Mouse (Mus musculus): Measurements from ENCODE around the gene Fshb. TPM values are rescaled to one million over a fixed set of nuclear protein-coding genes. Genes with fewer than 3 reads are reported as not detected.
A peak's percentile ranks its signal among the peaks of the same experiment; 100 is the strongest.

Gene Fshb
- not detected in 2 replicates for polyA plus RNA-seq (2012; ENCODE audit: insufficient read depth, insufficient read length, missing spikeins)

DNA sequence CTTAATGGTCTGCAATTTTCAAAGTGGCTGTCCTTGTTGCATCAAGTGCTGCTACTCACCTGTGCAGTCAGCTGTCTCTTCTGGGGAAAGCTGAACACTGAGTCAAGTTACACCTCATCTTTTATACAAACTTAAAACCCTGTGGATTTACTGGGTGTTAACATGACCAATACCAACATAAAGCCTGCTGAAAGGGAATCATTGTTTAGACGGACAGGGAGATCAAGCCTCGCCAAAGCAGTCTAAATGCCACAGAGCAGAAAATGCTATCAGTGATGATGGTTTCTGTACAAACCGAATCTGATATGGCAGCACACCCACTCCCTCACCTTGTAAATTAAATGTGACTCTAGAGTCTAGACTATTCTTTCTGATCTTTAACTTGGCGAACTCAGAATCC lies at the start of gene Fshb:
Fshb (minus strand) TSS at position 101 of the 400 bp plus-strand sequence.
- Histone ChIP-seq H3K4me1 (ENCODE audit: control insufficient read depth, insufficient read depth, low read length) (no peaks in the 10 kb centered on the region), H3K4me3 (ENCODE audit: insufficient read depth, low read length) (no peak within 1 kb of the TSS), H3K27ac (ENCODE audit: insufficient read depth, low read depth, low read length) (no peak within 1 kb of the TSS)
- no peak for TF ChIP-seq CTCF (IDR thresholded peaks at IDR 0.05; ENCODE audit: low read depth, low read length)
- TF ChIP-seq POLR2A (IDR thresholded peaks at IDR 0.05; ENCODE audit: borderline replicate concordance, low read depth, low read length) = no peak

DNA sequence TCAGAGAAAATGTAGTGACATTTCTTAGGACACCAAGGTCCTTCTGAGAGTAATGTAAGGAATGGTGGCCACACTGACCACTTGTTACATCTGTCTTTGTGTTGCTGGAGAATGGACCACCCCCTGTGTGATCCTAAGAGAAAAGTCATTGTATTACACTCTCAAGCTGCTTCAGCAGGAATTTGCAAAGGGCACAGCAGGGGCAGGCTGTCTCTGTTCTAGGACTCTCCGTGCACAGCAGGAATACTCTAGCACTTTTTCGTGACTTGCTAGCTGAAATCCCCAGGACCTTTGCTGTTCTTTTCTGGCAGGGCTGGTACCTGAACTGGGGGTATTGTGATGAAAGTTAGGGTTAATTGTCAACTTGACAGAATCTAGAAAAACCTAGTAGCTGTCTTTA lies 24.8 kb upstream of the Fshb start:
- H3K4me3 ChIP-seq (ENCODE audit: insufficient read depth, low read length) = no peak overlapping the region
- H3K27ac ChIP-seq (ENCODE audit: insufficient read depth, low read depth, low read length) = no peak overlapping the region
- no peaks in the 10 kb centered on the region for H3K4me1 ChIP-seq (ENCODE audit: control insufficient read depth, insufficient read depth, low read length)
- TF ChIP-seq CTCF (IDR thresholded peaks at IDR 0.05; ENCODE audit: low read depth, low read length) = no peak

DNA sequence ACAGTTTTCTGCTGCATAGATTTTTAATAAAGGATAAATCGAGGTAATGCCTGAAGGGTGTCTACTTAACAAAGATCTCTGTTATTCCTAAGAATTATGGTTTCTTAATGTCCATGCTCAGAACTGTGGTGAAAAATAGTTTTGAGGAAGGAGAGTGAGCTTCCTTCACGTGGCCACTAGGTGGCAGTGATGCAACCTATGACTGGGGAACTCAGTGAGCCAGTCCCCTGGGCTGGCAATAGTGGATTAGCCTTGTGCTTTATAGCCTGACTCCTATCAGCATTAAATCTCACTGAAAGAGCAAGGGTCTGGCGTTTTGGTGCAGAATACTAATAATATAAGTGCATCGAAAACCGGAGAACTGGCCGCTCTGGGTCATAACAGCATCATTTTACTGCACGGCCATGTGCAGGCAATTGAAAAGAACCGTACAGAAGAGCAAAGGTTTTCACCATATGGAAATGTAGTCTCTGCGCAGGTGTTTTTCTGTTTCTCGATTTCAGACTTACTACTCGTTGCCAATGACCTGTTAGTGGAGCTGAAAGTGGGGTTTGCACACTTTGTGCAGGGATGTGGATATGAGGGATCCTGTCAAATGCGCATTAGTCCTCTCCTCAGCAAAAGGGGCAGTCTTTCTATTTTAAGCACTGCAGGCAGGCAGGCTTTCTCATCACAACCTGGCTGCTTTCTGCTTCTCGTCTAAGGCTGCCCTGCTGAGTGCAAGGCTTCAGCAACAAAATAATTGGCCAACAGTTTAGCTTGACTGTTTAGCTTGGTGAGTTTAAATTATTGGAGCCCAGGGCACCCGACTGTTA lies 23.8 kb upstream of the Fshb start:
- no peaks in the 10 kb centered on the region for H3K4me1 ChIP-seq (ENCODE audit: control insufficient read depth, insufficient read depth, low read length)

DNA sequence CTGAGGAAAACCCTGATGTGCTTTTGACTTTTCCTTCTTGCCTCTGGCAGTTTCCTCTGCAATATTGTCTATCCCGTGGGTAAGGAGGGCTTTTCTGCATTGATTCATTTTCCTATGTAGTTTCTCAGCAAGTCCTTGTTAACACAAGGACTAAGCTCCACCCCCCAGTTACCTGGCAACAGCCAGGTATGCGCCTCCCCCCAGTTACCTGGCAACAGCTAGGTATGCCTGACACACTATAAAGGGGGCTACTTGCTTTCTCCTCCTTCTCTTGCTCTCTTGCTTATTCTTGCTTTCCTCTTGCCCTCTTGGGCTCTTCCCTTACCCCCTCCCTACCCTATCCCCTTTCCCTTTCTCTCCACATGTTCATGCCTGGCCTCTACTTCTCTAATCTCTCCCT lies 3.8 kb upstream of the Fshb start:
- no peak overlapping the region for H3K27ac ChIP-seq (ENCODE audit: insufficient read depth, low read depth, low read length)
- H3K4me3 ChIP-seq (ENCODE audit: insufficient read depth, low read length) = no peak overlapping the region
- H3K4me1 ChIP-seq (ENCODE audit: control insufficient read depth, insufficient read depth, low read length) = no peaks in the 10 kb centered on the region
- TF ChIP-seq POLR2A (IDR thresholded peaks at IDR 0.05; ENCODE audit: borderline replicate concordance, low read depth, low read length) (no peak), CTCF (IDR thresholded peaks at IDR 0.05; ENCODE audit: low read depth, low read length) (no peak)

More for the DNA sequence above, 23.8 kb upstream of the Fshb start:
- Histone ChIP-seq H3K4me3 (ENCODE audit: insufficient read depth, low read length) (no peak overlapping the region), H3K27ac (ENCODE audit: insufficient read depth, low read depth, low read length) (no peak overlapping the region)
- no peak for TF ChIP-seq POLR2A (IDR thresholded peaks at IDR 0.05; ENCODE audit: borderline replicate concordance, low read depth, low read length)
- peak; percentile 83 for TF ChIP-seq CTCF (IDR thresholded peaks at IDR 0.05; ENCODE audit: low read depth, low read length)

DNA sequence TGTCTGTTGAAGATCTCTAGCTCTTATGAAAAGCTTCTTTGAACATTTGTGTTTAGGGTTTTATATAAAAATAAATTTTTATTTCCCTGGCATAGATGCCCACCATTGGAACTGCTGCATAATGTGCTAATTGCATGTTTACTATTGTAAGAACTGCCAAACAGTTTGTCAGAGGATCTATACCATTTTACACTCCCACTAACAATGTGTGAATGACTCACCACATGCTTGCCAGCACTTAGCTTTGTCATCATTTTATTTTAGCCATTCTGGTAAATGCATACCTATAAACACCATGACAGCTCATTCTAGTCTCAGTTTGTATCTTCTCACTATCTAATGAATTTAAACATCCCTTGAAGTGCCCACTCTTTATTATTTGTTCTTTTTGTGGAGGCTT lies 13.5 kb downstream of the Fshb start:
- no peak overlapping the region for H3K4me3 ChIP-seq (ENCODE audit: insufficient read depth, low read length)
- TF ChIP-seq POLR2A (IDR thresholded peaks at IDR 0.05; ENCODE audit: borderline replicate concordance, low read depth, low read length) = no peak
- TF ChIP-seq CTCF (IDR thresholded peaks at IDR 0.05; ENCODE audit: low read depth, low read length) = no peak
- no peak overlapping the region for H3K27ac ChIP-seq (ENCODE audit: insufficient read depth, low read depth, low read length)
- no peaks in the 10 kb centered on the region for H3K4me1 ChIP-seq (ENCODE audit: control insufficient read depth, insufficient read depth, low read length)

DNA sequence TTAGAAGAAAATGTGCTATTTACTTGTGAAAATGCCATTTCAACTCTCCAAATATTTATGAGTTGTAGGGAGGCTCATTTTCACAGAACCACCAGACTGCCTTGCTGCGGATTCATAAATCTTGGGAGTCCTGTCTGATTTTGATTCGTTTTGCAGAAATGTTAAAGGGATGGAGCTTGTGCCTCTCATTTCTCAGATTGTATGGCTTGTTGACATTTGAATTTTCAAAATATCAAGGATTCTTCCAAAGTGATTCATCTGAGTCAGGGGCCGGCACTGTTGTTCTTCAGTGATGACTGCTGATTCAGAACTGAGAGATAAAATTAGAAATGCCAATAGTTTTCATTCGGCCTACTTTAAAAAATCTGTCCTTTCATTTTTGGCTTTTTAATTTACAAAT lies 18.6 kb downstream of the Fshb start:
- Histone ChIP-seq H3K4me3 (ENCODE audit: insufficient read depth, low read length) (no peak overlapping the region), H3K27ac (ENCODE audit: insufficient read depth, low read depth, low read length) (no peak overlapping the region), H3K4me1 (ENCODE audit: control insufficient read depth, insufficient read depth, low read length) (no peaks in the 10 kb centered on the region)
- TF ChIP-seq CTCF (IDR thresholded peaks at IDR 0.05; ENCODE audit: low read depth, low read length) = no peak
- TF ChIP-seq POLR2A (IDR thresholded peaks at IDR 0.05; ENCODE audit: borderline replicate concordance, low read depth, low read length) = no peak

DNA sequence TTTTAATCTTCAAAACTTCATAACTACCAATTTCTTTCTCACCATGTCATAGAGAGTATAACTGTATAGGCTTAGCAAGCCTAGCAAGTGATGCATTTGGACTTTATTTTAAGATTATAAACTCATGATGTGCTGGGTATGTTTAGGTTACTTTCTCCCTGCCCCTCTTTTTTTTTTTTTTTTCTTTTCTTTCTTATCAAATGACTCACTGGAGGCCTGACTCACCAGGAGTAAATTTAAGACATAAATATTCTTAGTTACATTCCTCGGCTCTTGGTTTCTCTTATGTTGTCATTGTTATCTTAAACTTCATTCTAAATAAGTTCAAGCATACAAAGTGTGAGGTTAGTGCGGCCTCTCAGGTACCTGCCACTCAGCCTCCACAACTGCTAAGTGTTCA lies 23.5 kb downstream of the Fshb start:
- H3K4me1 ChIP-seq (ENCODE audit: control insufficient read depth, insufficient read depth, low read length) = no peaks in the 10 kb centered on the region
- TF ChIP-seq CTCF (IDR thresholded peaks at IDR 0.05; ENCODE audit: low read depth, low read length) (no peak), POLR2A (IDR thresholded peaks at IDR 0.05; ENCODE audit: borderline replicate concordance, low read depth, low read length) (no peak)
- H3K4me3 ChIP-seq (ENCODE audit: insufficient read depth, low read length) = no peak overlapping the region
- H3K27ac ChIP-seq (ENCODE audit: insufficient read depth, low read depth, low read length) = no peak overlapping the region

DNA sequence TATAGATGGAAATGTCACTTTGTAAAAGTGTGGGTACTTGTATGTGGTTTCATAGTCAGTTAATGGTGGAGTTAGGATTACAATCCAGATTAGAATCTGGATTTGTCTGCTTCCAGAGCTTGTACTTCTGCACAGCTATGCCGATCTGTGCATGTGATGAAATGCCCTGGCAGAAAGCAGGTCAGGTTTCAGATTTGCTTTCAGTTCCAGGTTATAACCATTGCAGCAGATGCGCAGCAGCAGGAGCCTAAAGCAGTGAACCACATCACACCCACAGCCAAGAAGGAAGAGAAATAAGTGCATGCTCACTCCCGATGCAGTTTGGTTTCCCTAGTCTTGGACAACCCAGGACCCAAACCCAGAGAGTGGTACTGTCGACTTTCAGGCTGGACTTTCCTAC lies 34.8 kb downstream of the Fshb start:
- H3K4me3 ChIP-seq (ENCODE audit: insufficient read depth, low read length) = no peak overlapping the region
- no peak overlapping the region for H3K27ac ChIP-seq (ENCODE audit: insufficient read depth, low read depth, low read length)
- TF ChIP-seq CTCF (IDR thresholded peaks at IDR 0.05; ENCODE audit: low read depth, low read length) = no peak
- no peak for TF ChIP-seq POLR2A (IDR thresholded peaks at IDR 0.05; ENCODE audit: borderline replicate concordance, low read depth, low read length)
- no peaks in the 10 kb centered on the region for H3K4me1 ChIP-seq (ENCODE audit: control insufficient read depth, insufficient read depth, low read length)

DNA sequence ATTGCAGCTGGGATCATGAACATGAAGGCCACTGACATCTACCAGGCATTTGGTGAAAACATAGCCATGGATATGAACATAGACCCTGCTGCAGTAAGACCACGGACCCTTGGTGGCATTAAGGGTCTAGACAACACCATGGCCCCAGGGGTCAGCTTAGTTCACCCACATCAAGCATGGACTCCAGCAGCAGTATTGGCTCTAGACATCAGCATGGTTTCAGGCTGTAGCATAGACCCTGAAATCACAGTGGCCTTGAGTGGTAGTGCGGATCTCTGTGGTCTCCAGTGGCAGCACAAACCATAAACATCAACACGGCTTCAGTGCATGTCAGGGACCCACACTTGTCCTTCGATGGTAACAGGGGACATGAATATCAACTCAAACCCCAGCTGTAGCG lies 36.7 kb downstream of the Fshb start:
- no peak overlapping the region for H3K27ac ChIP-seq (ENCODE audit: insufficient read depth, low read depth, low read length)
- TF ChIP-seq CTCF (IDR thresholded peaks at IDR 0.05; ENCODE audit: low read depth, low read length) = no peak
- TF ChIP-seq POLR2A (IDR thresholded peaks at IDR 0.05; ENCODE audit: borderline replicate concordance, low read depth, low read length) = no peak

DNA sequence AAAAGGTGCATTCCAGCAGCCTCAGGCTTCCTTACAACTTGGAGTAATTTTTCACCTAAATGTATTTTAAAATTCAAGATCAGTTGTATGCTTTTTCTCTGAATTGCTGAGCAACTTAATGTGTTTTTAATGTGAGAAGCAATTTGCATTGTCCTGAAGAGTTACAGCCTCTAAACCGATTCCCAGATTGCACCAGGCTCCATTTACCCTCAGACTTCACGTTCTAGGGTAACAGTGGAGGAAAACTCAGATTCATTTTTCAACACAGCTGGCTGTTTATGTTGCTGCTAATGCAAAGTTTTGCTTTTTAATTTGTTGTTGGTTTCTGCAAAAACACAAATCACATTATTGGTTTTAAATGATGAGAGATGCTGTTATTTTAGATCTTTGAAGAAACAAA lies 40.1 kb downstream of the Fshb start:
- Histone ChIP-seq H3K4me1 (ENCODE audit: control insufficient read depth, insufficient read depth, low read length) (no peaks in the 10 kb centered on the region), H3K27ac (ENCODE audit: insufficient read depth, low read depth, low read length) (no peak overlapping the region), H3K4me3 (ENCODE audit: insufficient read depth, low read length) (no peak overlapping the region)
- TF ChIP-seq POLR2A (IDR thresholded peaks at IDR 0.05; ENCODE audit: borderline replicate concordance, low read depth, low read length) (no peak), CTCF (IDR thresholded peaks at IDR 0.05; ENCODE audit: low read depth, low read length) (no peak)

More for the DNA sequence above, 36.7 kb downstream of the Fshb start:
- Histone ChIP-seq H3K4me1 (ENCODE audit: control insufficient read depth, insufficient read depth, low read length) (no peaks in the 10 kb centered on the region), H3K4me3 (ENCODE audit: insufficient read depth, low read length) (no peak overlapping the region)

Data from bone marrow macrophage, adult 2 months (primary cell).